Mouse (Mus musculus) limb, embryonic 14.5 days (tissue): ENCODE data around the gene Nanos2. TPM values are rescaled to one million over a fixed set of nuclear protein-coding genes. Genes with fewer than 3 reads are reported as not detected.

Experiments
- ATAC-seq: fragments of 200-750 bp; cut with Nextera tagmentation; 2 replicates; pipeline ENCODE4 v1.8.0; 2017; ENCODE audit warnings: low read depth, moderate number of reproducible peaks, moderate TSS enrichment; ENCODE audit not compliant: low FRiP score
- DNase-seq: peaks from one replicate; pipeline ENCODE4 v3.0.0-alpha.2; 2015; ENCODE audit warnings: low spot score
- H3K27ac ChIP-seq: fragments of 300-500 bp; sonication (generic); replicated peaks from 2 replicates; pipeline ENCODE4 v1.5.1; 2014; ENCODE audit warnings: low read depth, mild to moderate bottlenecking, low read length, moderate library complexity, mixed read lengths
- H3K27me3 ChIP-seq: fragments of 300-500 bp; sonication (generic); 2 replicates; pipeline ENCODE4 v1.6.1; 2014; ENCODE audit warnings: low read length, mixed read lengths; ENCODE audit not compliant: control insufficient read depth, insufficient read depth
- H3K36me3 ChIP-seq: fragments of 300-500 bp; sonication (generic); 2 replicates; pipeline ENCODE4 v1.6.1; 2014; ENCODE audit warnings: mild to moderate bottlenecking, low read length, moderate library complexity, mixed read lengths; ENCODE audit not compliant: control insufficient read depth, insufficient read depth
- H3K4me1 ChIP-seq: fragments of 300-500 bp; sonication (generic); 2 replicates; pipeline ENCODE4 v1.6.1; 2014; ENCODE audit warnings: antibody characterized with exemption, low read length, mixed read lengths; ENCODE audit not compliant: control insufficient read depth, insufficient read depth
- H3K4me2 ChIP-seq: fragments of 300-500 bp; sonication (generic); replicated peaks from 2 replicates; pipeline ENCODE4 v1.6.1; 2014; ENCODE audit warnings: low read depth, mild to moderate bottlenecking, low read length, moderate library complexity; ENCODE audit not compliant: severe bottlenecking
- H3K4me3 ChIP-seq: fragments of 300-500 bp; sonication (generic); replicated peaks from 2 replicates; pipeline ENCODE4 v1.5.1; 2014; ENCODE audit warnings: low read length
- H3K9ac ChIP-seq: fragments of 300-500 bp; sonication (generic); 2 replicates; pipeline ENCODE4 v1.6.1; 2014; ENCODE audit warnings: mild to moderate bottlenecking, low read depth, low read length, moderate library complexity; ENCODE audit not compliant: severe bottlenecking
- H3K9me3 ChIP-seq: fragments of 300-500 bp; sonication (generic); 2 replicates; pipeline ENCODE4 v1.6.1; 2016; ENCODE audit warnings: low read length; ENCODE audit not compliant: control insufficient read depth
- POLR2A ChIP-seq: fragments of 200-500 bp; IDR thresholded peaks from 2 replicates; pipeline ENCODE4 v1.8.0; 2012; ENCODE audit warnings: inconsistent platforms, mild to moderate bottlenecking, moderate library complexity, borderline replicate concordance; ENCODE audit not compliant: insufficient read depth, insufficient read length; ENCODE audit errors: extremely low read depth
- WGBS: fragments of 180-500 bp; shearing (Covaris S2); extraction: QIAGEN DNeasy Blood & Tissue Kit; methylation state at CpG from one replicate; pipeline ENCODE4 v1.1.7; 2014; 5-methylcytosine and 5-hydroxymethylcytosine counted together
- polyA plus RNA-seq, 2 experiments: library from polyadenylated mRNA; depleted of rRNA in 1 of 2; stranded (reverse) in 1 of 2; unstranded in 1 of 2; fragments of >200 nt; fragmentation: Nextera tagmentation in 1 of 2; extraction: Ambion mirVana in 1 of 2; gene quantifications; 2 replicates each; pipeline versions ENCODE4 v1.2.1 to v1.2.3; 2012 to 2014

The Nanos2 gene
- polyA plus RNA-seq, 2 experiments = 0.06 TPM; not detected in 1

GRCm38 (mm10) chr7:18962171-18962792 lies 24.9 kb upstream of the Nanos2 start:
- no peak for TF ChIP-seq POLR2A
- no peak for DNase-seq
- peaks cover 73% of the 10 kb centered on the region for H3K27me3 ChIP-seq
- H3K27ac ChIP-seq = no peak overlapping the region
- no peak overlapping the region for H3K4me2 ChIP-seq
- no peaks in the 10 kb centered on the region for H3K36me3 ChIP-seq
- H3K9ac ChIP-seq = no peak overlapping the region
- H3K4me3 ChIP-seq = peak overlapping the region; percentile 7; the same call in 1 of the 2 replicates
- H3K9me3 ChIP-seq = no peaks in the 10 kb centered on the region
- H3K4me1 ChIP-seq = peaks cover 6% of the 10 kb centered on the region; the same call in 1 of the 2 replicates
- under 1% methylated on average over 17 of the region's 17 CpGs for WGBS
- ATAC-seq = no peak

- DNase-seq = no peak
- no peak for ATAC-seq
- H3K9me3 ChIP-seq = no peaks in the 10 kb centered on the region
- no peaks in the 10 kb centered on the region for H3K36me3 ChIP-seq
- no peak for TF ChIP-seq POLR2A
- no peak overlapping the region for H3K9ac ChIP-seq
- H3K27ac ChIP-seq = no peak overlapping the region
- WGBS = under 1% methylated on average over 19 of the region's 20 CpGs
- no peak overlapping the region for H3K4me2 ChIP-seq
- peak overlapping the region; percentile 7; the same call in 1 of the 2 replicates for H3K4me3 ChIP-seq
- H3K27me3 ChIP-seq = peaks cover 68% of the 10 kb centered on the region
- H3K4me1 ChIP-seq = peaks cover 3% of the 10 kb centered on the region; the same call in 1 of the 2 replicates
Measured at GRCm38 (mm10) chr7:18962795-18963194, 24.4 kb upstream of the Nanos2 start.

- peaks cover 63% of the 10 kb centered on the region for H3K27me3 ChIP-seq
- no peak overlapping the region for H3K9ac ChIP-seq
- H3K4me2 ChIP-seq = no peak overlapping the region
- H3K36me3 ChIP-seq = no peaks in the 10 kb centered on the region
- peaks cover 3% of the 10 kb centered on the region; the same call in 1 of the 2 replicates for H3K4me1 ChIP-seq
- no peak for ATAC-seq
- H3K4me3 ChIP-seq = no peak overlapping the region
- WGBS = 1% methylated on average over 19 of the region's 19 CpGs
- no peak overlapping the region for H3K27ac ChIP-seq
- no peak for TF ChIP-seq POLR2A
- no peak for DNase-seq
- H3K9me3 ChIP-seq = no peaks in the 10 kb centered on the region
Measured at GRCm38 (mm10) chr7:18963294-18963843, 23.8 kb upstream of the Nanos2 start.

- peaks cover 45% of the 10 kb centered on the region for H3K27me3 ChIP-seq
- peaks cover 3% of the 10 kb centered on the region; the same call in 1 of the 2 replicates for H3K4me1 ChIP-seq
- WGBS = 76% methylated on average over 5 of the region's 5 CpGs
- H3K27ac ChIP-seq = no peak overlapping the region
- no peak for DNase-seq
- H3K9ac ChIP-seq = no peak overlapping the region
- no peaks in the 10 kb centered on the region for H3K36me3 ChIP-seq
- no peak for TF ChIP-seq POLR2A
- H3K9me3 ChIP-seq = no peaks in the 10 kb centered on the region
- no peak overlapping the region for H3K4me3 ChIP-seq
- H3K4me2 ChIP-seq = no peak overlapping the region
- no peak for ATAC-seq
Measured at GRCm38 (mm10) chr7:18965312-18965711, 21.9 kb upstream of the Nanos2 start.

- DNase-seq = no peak
- 12% methylated on average over 7 of the region's 8 CpGs for WGBS
- Histone ChIP-seq H3K4me1 (peaks cover 3% of the 10 kb centered on the region; the same call in 1 of the 2 replicates), H3K36me3 (no peaks in the 10 kb centered on the region), H3K4me2 (no peak overlapping the region), H3K27ac (no peak overlapping the region), H3K27me3 (peaks cover 22% of the 10 kb centered on the region), H3K4me3 (no peak overlapping the region), H3K9ac (no peak overlapping the region), H3K9me3 (no peaks in the 10 kb centered on the region)
- no peak for ATAC-seq
- no peak for TF ChIP-seq POLR2A
Measured at GRCm38 (mm10) chr7:18967603-18968002, 19.6 kb upstream of the Nanos2 start.

- no peak for TF ChIP-seq POLR2A
- Histone ChIP-seq H3K4me3 (no peak overlapping the region), H3K27me3 (no peaks in the 10 kb centered on the region; the same call in 1 of the 2 replicates), H3K4me2 (no peak overlapping the region), H3K4me1 (no peaks in the 10 kb centered on the region), H3K36me3 (no peaks in the 10 kb centered on the region), H3K9me3 (no peaks in the 10 kb centered on the region), H3K27ac (no peak overlapping the region), H3K9ac (no peak overlapping the region)
- DNase-seq = no peak
- 89% methylated on average over 3 of the region's 3 CpGs for WGBS
- no peak for ATAC-seq
Measured at GRCm38 (mm10) chr7:18970956-18971355, 16.2 kb upstream of the Nanos2 start.
